Mouse (Mus musculus) hindbrain, embryonic 13.5 days (tissue): ENCODE results near the gene Cpeb3. TPM values are rescaled to one million over a fixed set of nuclear protein-coding genes. Genes with fewer than 3 reads are reported as not detected.
"Not testable (repeated sequence)": the region's sequence is repeated elsewhere in the genome, so short reads cannot be mapped to it uniquely, and the experiment has no call there.

Experiments used
- ATAC-seq: fragments of 200-750 bp; cut with Nextera tagmentation; 2 replicates; pipeline ENCODE4 v1.8.0; 2017; ENCODE audit warnings: moderate TSS enrichment; ENCODE audit not compliant: low FRiP score
- H3K27ac ChIP-seq: fragments of 300-500 bp; sonication (generic); 2 replicates; pipeline ENCODE4 v1.5.1; 2015; ENCODE audit warnings: inconsistent platforms, mild to moderate bottlenecking, moderate library complexity
- H3K27me3 ChIP-seq: fragments of 300-500 bp; sonication (generic); 2 replicates; pipeline ENCODE4 v1.6.1; 2015; ENCODE audit warnings: mild to moderate bottlenecking, inconsistent platforms
- H3K36me3 ChIP-seq: fragments of 300-500 bp; sonication (generic); 2 replicates; pipeline ENCODE4 v1.6.1; 2015; ENCODE audit warnings: mild to moderate bottlenecking, inconsistent platforms
- H3K4me1 ChIP-seq: fragments of 300-500 bp; sonication (generic); replicated peaks from 2 replicates; pipeline ENCODE4 v1.6.1; 2015; ENCODE audit warnings: inconsistent platforms
- H3K4me2 ChIP-seq: fragments of 300-500 bp; sonication (generic); 2 replicates; pipeline ENCODE4 v1.6.1; 2015; ENCODE audit warnings: inconsistent platforms, mild to moderate bottlenecking, moderate library complexity
- H3K4me3 ChIP-seq: fragments of 300-500 bp; sonication (generic); 2 replicates; pipeline ENCODE4 v1.5.1; 2015; ENCODE audit warnings: mild to moderate bottlenecking, inconsistent platforms
- H3K9ac ChIP-seq: fragments of 300-500 bp; sonication (generic); 2 replicates; pipeline ENCODE4 v1.6.1; 2015; ENCODE audit warnings: mild to moderate bottlenecking, inconsistent platforms
- H3K9me3 ChIP-seq: fragments of 300-500 bp; sonication (generic); 2 replicates; pipeline ENCODE4 v1.6.1; 2016; ENCODE audit warnings: inconsistent platforms
- WGBS: fragments of 180-500 bp; shearing (Covaris S2); methylation state at CpG from one replicate; pipeline ENCODE4 v1.1.7; 2015; 5-methylcytosine and 5-hydroxymethylcytosine counted together
- polyA plus RNA-seq: library from polyadenylated mRNA; unstranded; fragments of >200 nt; fragmentation: Nextera tagmentation; extraction: Ambion mirVana; gene quantifications from 2 replicates; pipeline ENCODE4 v1.2.1, GENCODE M21; 2015

Gene Cpeb3
- polyA plus RNA-seq, 1 experiment from 2014 or later: 11.4 TPM

GRCm38 (mm10) chr19:37090146-37091061 is 118.0 kb downstream of the Cpeb3 start:
- Histone ChIP-seq H3K4me2 (no peak overlapping the region), H3K9ac (0 out of 2 replicates have a peak overlapping the region, but pooled peaks have one; percentile 10), H3K27me3 (no peaks in the 10 kb centered on the region), H3K9me3 (no peaks in the 10 kb centered on the region), H3K36me3 (peaks cover 8% of the 10 kb centered on the region; the same call in 1 of the 2 replicates), H3K4me1 (peaks cover 14% of the 10 kb centered on the region), H3K4me3 (no peak overlapping the region), H3K27ac (peak overlapping the region; percentile 82)
- WGBS: 17% methylated on average over 8 of the region's 8 CpGs
- peak; percentile 79 for ATAC-seq

- peaks cover 8% of the 10 kb centered on the region; the same call in 1 of the 2 replicates for H3K36me3 ChIP-seq
- ATAC-seq: no peak
- no peak overlapping the region for H3K4me2 ChIP-seq
- H3K9ac ChIP-seq: no peak overlapping the region
- no peak overlapping the region for H3K27ac ChIP-seq
- peaks cover 14% of the 10 kb centered on the region for H3K4me1 ChIP-seq
- no peaks in the 10 kb centered on the region for H3K27me3 ChIP-seq
- H3K4me3 ChIP-seq: no peak overlapping the region
- H3K9me3 ChIP-seq: no peaks in the 10 kb centered on the region
- WGBS: 89% methylated on average over 8 of the region's 8 CpGs
Observed at GRCm38 (mm10) chr19:37088043-37088748, 120.2 kb downstream of the Cpeb3 start.

- WGBS: 74% methylated on average over 3 of the region's 3 CpGs
- no peaks in the 10 kb centered on the region for H3K9me3 ChIP-seq
- ATAC-seq: no peak
Observed at GRCm38 (mm10) chr19:37084546-37084945, 123.9 kb downstream of the Cpeb3 start.

GRCm38 (mm10) chr19:37081467-37081866 is 126.9 kb downstream of the Cpeb3 start:
- Histone ChIP-seq H3K9ac (no peak overlapping the region), H3K4me1 (no peaks in the 10 kb centered on the region), H3K27ac (no peak overlapping the region), H3K27me3 (no peaks in the 10 kb centered on the region), H3K4me3 (no peak overlapping the region), H3K36me3 (peaks cover 3% of the 10 kb centered on the region), H3K4me2 (no peak overlapping the region), H3K9me3 (no peaks in the 10 kb centered on the region)
- ATAC-seq: no peak
- 62% methylated on average over 6 of the region's 6 CpGs for WGBS

More at GRCm38 (mm10) chr19:37084546-37084945, 123.9 kb downstream of the Cpeb3 start:
- H3K4me3 ChIP-seq: no peak overlapping the region
- no peak overlapping the region for H3K27ac ChIP-seq
- peaks cover 8% of the 10 kb centered on the region; the same call in 1 of the 2 replicates for H3K36me3 ChIP-seq
- 0 out of 2 replicates have a peak, but pooled peaks cover under 1% of the 10 kb centered on the region for H3K4me1 ChIP-seq
- no peak overlapping the region for H3K4me2 ChIP-seq
- no peak overlapping the region for H3K9ac ChIP-seq
- H3K27me3 ChIP-seq: no peaks in the 10 kb centered on the region

- 92% methylated on average over 6 of the region's 6 CpGs for WGBS
- H3K9me3 ChIP-seq: no peaks in the 10 kb centered on the region
- no peak overlapping the region for H3K9ac ChIP-seq
- H3K4me3 ChIP-seq: no peak overlapping the region
- H3K27ac ChIP-seq: no peak overlapping the region
- no peaks in the 10 kb centered on the region for H3K4me1 ChIP-seq
- no peak overlapping the region for H3K4me2 ChIP-seq
- ATAC-seq: no peak
- H3K27me3 ChIP-seq: no peaks in the 10 kb centered on the region
- peaks cover 2% of the 10 kb centered on the region; the same call in 1 of the 2 replicates for H3K36me3 ChIP-seq
Observed at GRCm38 (mm10) chr19:37079151-37079550, 129.2 kb downstream of the Cpeb3 start.

- H3K9ac ChIP-seq: no peak overlapping the region
- no peak overlapping the region for H3K27ac ChIP-seq
- no peak overlapping the region for H3K4me2 ChIP-seq
- 90% methylated on average over 1 of the region's 1 CpGs for WGBS
- H3K4me1 ChIP-seq: 0 out of 2 replicates have a peak, but pooled peaks cover 2% of the 10 kb centered on the region
- no peak overlapping the region for H3K4me3 ChIP-seq
- no peaks in the 10 kb centered on the region for H3K27me3 ChIP-seq
- peaks cover 2% of the 10 kb centered on the region; the same call in 1 of the 2 replicates for H3K36me3 ChIP-seq
- ATAC-seq: no peak
- no peaks in the 10 kb centered on the region for H3K9me3 ChIP-seq
Observed at GRCm38 (mm10) chr19:37078571-37078970, 129.8 kb downstream of the Cpeb3 start.

GRCm38 (mm10) chr19:37078064-37078463 is 130.3 kb downstream of the Cpeb3 start:
- no peak for ATAC-seq
- peaks cover 2% of the 10 kb centered on the region; the same call in 1 of the 2 replicates for H3K36me3 ChIP-seq
- no peak overlapping the region for H3K4me3 ChIP-seq
- no peaks in the 10 kb centered on the region for H3K27me3 ChIP-seq
- no peak overlapping the region for H3K9ac ChIP-seq
- no peaks in the 10 kb centered on the region for H3K9me3 ChIP-seq
- H3K27ac ChIP-seq: no peak overlapping the region
- no peak overlapping the region for H3K4me2 ChIP-seq
- 0 out of 2 replicates have a peak, but pooled peaks cover 3% of the 10 kb centered on the region for H3K4me1 ChIP-seq
- WGBS: 60% methylated on average over 4 of the region's 4 CpGs

- not testable (repeated sequence) for H3K4me1 ChIP-seq, ATAC-seq, H3K4me3 ChIP-seq, H3K9me3 ChIP-seq, H3K9ac ChIP-seq, H3K27me3 ChIP-seq, H3K4me2 ChIP-seq, H3K27ac ChIP-seq, H3K36me3 ChIP-seq
- 88% methylated on average over 4 of the region's 4 CpGs for WGBS
Observed at GRCm38 (mm10) chr19:37077258-37077657, 131.1 kb downstream of the Cpeb3 start.

GRCm38 (mm10) chr19:37076646-37077045 is 131.8 kb downstream of the Cpeb3 start:
- H3K4me2 ChIP-seq: no peak overlapping the region
- H3K9me3 ChIP-seq: no peaks in the 10 kb centered on the region
- 94% methylated on average over 4 of the region's 4 CpGs for WGBS
- no peak overlapping the region for H3K9ac ChIP-seq
- peaks cover 2% of the 10 kb centered on the region; the same call in 1 of the 2 replicates for H3K36me3 ChIP-seq
- H3K27me3 ChIP-seq: no peaks in the 10 kb centered on the region
- no peak overlapping the region for H3K27ac ChIP-seq
- no peak overlapping the region for H3K4me3 ChIP-seq
- H3K4me1 ChIP-seq: 0 out of 2 replicates have a peak, but pooled peaks cover 3% of the 10 kb centered on the region
- ATAC-seq: no peak

- H3K36me3 ChIP-seq: peaks cover 2% of the 10 kb centered on the region; the same call in 1 of the 2 replicates
- H3K27ac ChIP-seq: no peak overlapping the region
- no peak overlapping the region for H3K4me2 ChIP-seq
- H3K9ac ChIP-seq: no peak overlapping the region
- H3K27me3 ChIP-seq: no peaks in the 10 kb centered on the region
- H3K4me3 ChIP-seq: no peak overlapping the region
- WGBS: 59% methylated on average over 2 of the region's 2 CpGs
- 0 out of 2 replicates have a peak, but pooled peaks cover 3% of the 10 kb centered on the region for H3K4me1 ChIP-seq
- no peaks in the 10 kb centered on the region for H3K9me3 ChIP-seq
- ATAC-seq: no peak
Observed at GRCm38 (mm10) chr19:37076116-37076515, 132.3 kb downstream of the Cpeb3 start.

- 71% methylated on average over 7 of the region's 7 CpGs for WGBS
- Histone ChIP-seq H3K4me2 (no peak overlapping the region), H3K9me3 (no peaks in the 10 kb centered on the region), H3K27me3 (no peaks in the 10 kb centered on the region), H3K36me3 (peaks cover 2% of the 10 kb centered on the region; the same call in 1 of the 2 replicates), H3K4me1 (0 out of 2 replicates have a peak, but pooled peaks cover 3% of the 10 kb centered on the region), H3K9ac (no peak overlapping the region), H3K27ac (no peak overlapping the region), H3K4me3 (no peak overlapping the region)
- no peak for ATAC-seq
Observed at GRCm38 (mm10) chr19:37075690-37076089, 132.7 kb downstream of the Cpeb3 start.

- ATAC-seq: no peak
- 83% methylated on average over 5 of the region's 5 CpGs for WGBS
Observed at GRCm38 (mm10) chr19:37074726-37075125, 133.7 kb downstream of the Cpeb3 start.

More at GRCm38 (mm10) chr19:37074726-37075125, 133.7 kb downstream of the Cpeb3 start:
- Histone ChIP-seq H3K4me2 (no peak overlapping the region), H3K27ac (no peak overlapping the region), H3K4me1 (0 out of 2 replicates have a peak, but pooled peaks cover 3% of the 10 kb centered on the region), H3K4me3 (no peak overlapping the region), H3K27me3 (no peaks in the 10 kb centered on the region), H3K36me3 (peaks cover 2% of the 10 kb centered on the region; the same call in 1 of the 2 replicates), H3K9ac (no peak overlapping the region), H3K9me3 (no peaks in the 10 kb centered on the region)
